Mouse (Mus musculus): ENCODE data around the gene Zmynd15. TPM values are rescaled to one million over a fixed set of nuclear protein-coding genes. Genes with fewer than 3 reads are reported as not detected.

Zmynd15 gene
- polyA plus RNA-seq, 1 experiment from 2014 or later: 1.0 TPM

GRCm38 (mm10) chr11:70453261-70454044 is 5.8 kb upstream of the Zmynd15 start:
- H3K4me2 ChIP-seq (replicated peaks; ENCODE audit: low read depth, low read length): no peak overlapping the region
- no peak for TF ChIP-seq CTCF (IDR thresholded peaks at IDR 0.05)
- TF ChIP-seq EP300 (IDR thresholded peaks at IDR 0.05): no peak
- H3K9ac ChIP-seq (replicated peaks; ENCODE audit: low read depth): no peak overlapping the region
- peaks cover 9% of the 10 kb centered on the region; the same call in 1 of the 2 replicates for H3K4me1 ChIP-seq (ENCODE audit: insufficient read depth, low read depth, low read length)
- H3K4me3 ChIP-seq (ENCODE audit: low read depth, low read length): no peak overlapping the region
- 88% methylated on average over 9 of the region's 9 CpGs for WGBS
- ATAC-seq: no peak
- DNase-seq (ENCODE audit: low spot score): peak; percentile 48
- no peaks in the 10 kb centered on the region for H3K27me3 ChIP-seq (replicated peaks; ENCODE audit: insufficient read depth, low read length)
- H3K36me3 ChIP-seq (ENCODE audit: insufficient read depth, low read length): peaks cover 8% of the 10 kb centered on the region
- no peak overlapping the region for H3K27ac ChIP-seq (ENCODE audit: low read length)
- H3K9me3 ChIP-seq (ENCODE audit: low read length): no peaks in the 10 kb centered on the region

GRCm38 (mm10) chr11:70459601-70460101 is 418 bp downstream of the Zmynd15 start, which contains the start of gene Cxcl16:
Gene Cxcl16, minus strand, starts transcription at chr11:70459984.
- Histone ChIP-seq H3K36me3 (ENCODE audit: insufficient read depth, low read length) (peaks cover 8% of the 10 kb centered on the region; the same call in 1 of the 2 replicates), H3K4me2 (replicated peaks; ENCODE audit: low read depth, low read length) (peak within 1 kb of the TSS; percentile 80), H3K4me1 (ENCODE audit: insufficient read depth, low read depth, low read length) (no peaks in the 10 kb centered on the region), H3K27ac (ENCODE audit: low read length) (peak within 1 kb of the TSS; percentile 91), H3K27me3 (replicated peaks; ENCODE audit: insufficient read depth, low read length) (no peaks in the 10 kb centered on the region), H3K9ac (replicated peaks; ENCODE audit: low read depth) (peak within 1 kb of the TSS; percentile 83), H3K9me3 (ENCODE audit: low read length) (no peaks in the 10 kb centered on the region), H3K4me3 (ENCODE audit: low read depth, low read length) (peak within 1 kb of the TSS; percentile 80)
- 6% methylated on average over 30 of the region's 30 CpGs for WGBS
- peak; percentile 94 for DNase-seq (ENCODE audit: low spot score)
- no peak for TF ChIP-seq CTCF (IDR thresholded peaks at IDR 0.05)
- peak; percentile 47; the same call in 1 of the 2 replicates for TF ChIP-seq EP300 (IDR thresholded peaks at IDR 0.05)
- peak; percentile 96 for ATAC-seq

GRCm38 (mm10) chr11:70463970-70464369 is 4.7 kb downstream of the Zmynd15 start:
- 92% methylated on average over 5 of the region's 5 CpGs for WGBS
- TF ChIP-seq CTCF (IDR thresholded peaks at IDR 0.05) (no peak), EP300 (IDR thresholded peaks at IDR 0.05) (no peak)
- Histone ChIP-seq H3K4me3 (ENCODE audit: low read depth, low read length) (no peak overlapping the region), H3K27me3 (replicated peaks; ENCODE audit: insufficient read depth, low read length) (no peaks in the 10 kb centered on the region), H3K4me1 (ENCODE audit: insufficient read depth, low read depth, low read length) (peaks cover 6% of the 10 kb centered on the region; the same call in 1 of the 2 replicates), H3K9me3 (ENCODE audit: low read length) (no peaks in the 10 kb centered on the region), H3K4me2 (replicated peaks; ENCODE audit: low read depth, low read length) (no peak overlapping the region), H3K36me3 (ENCODE audit: insufficient read depth, low read length) (no peaks in the 10 kb centered on the region), H3K27ac (ENCODE audit: low read length) (no peak overlapping the region), H3K9ac (replicated peaks; ENCODE audit: low read depth) (no peak overlapping the region)
- ATAC-seq (no peak), DNase-seq (ENCODE audit: low spot score) (no peak)

GRCm38 (mm10) chr11:70465211-70465610 is 6.0 kb downstream of the Zmynd15 start:
- H3K9me3 ChIP-seq (ENCODE audit: low read length): no peaks in the 10 kb centered on the region
- WGBS: 38% methylated on average over 16 of the region's 16 CpGs
- H3K27ac ChIP-seq (ENCODE audit: low read length): no peak overlapping the region
- DNase-seq (ENCODE audit: low spot score) (no peak), ATAC-seq (no peak)
- no peak overlapping the region for H3K4me3 ChIP-seq (ENCODE audit: low read depth, low read length)
- no peak for TF ChIP-seq EP300 (IDR thresholded peaks at IDR 0.05)
- no peak for TF ChIP-seq CTCF (IDR thresholded peaks at IDR 0.05)
- H3K9ac ChIP-seq (replicated peaks; ENCODE audit: low read depth): no peak overlapping the region
- H3K36me3 ChIP-seq (ENCODE audit: insufficient read depth, low read length): no peaks in the 10 kb centered on the region
- no peaks in the 10 kb centered on the region for H3K27me3 ChIP-seq (replicated peaks; ENCODE audit: insufficient read depth, low read length)
- peak overlapping the region; percentile 61 for H3K4me2 ChIP-seq (replicated peaks; ENCODE audit: low read depth, low read length)
- H3K4me1 ChIP-seq (ENCODE audit: insufficient read depth, low read depth, low read length): peaks cover 6% of the 10 kb centered on the region; the same call in 1 of the 2 replicates

- WGBS: 2% methylated on average over 23 of the region's 23 CpGs
- DNase-seq (ENCODE audit: low spot score) (peak; percentile 48), ATAC-seq (no peak)
- Histone ChIP-seq H3K27me3 (replicated peaks; ENCODE audit: insufficient read depth, low read length) (no peaks in the 10 kb centered on the region), H3K27ac (ENCODE audit: low read length) (no peak overlapping the region), H3K4me3 (ENCODE audit: low read depth, low read length) (peak overlapping the region; percentile 21; the same call in 1 of the 2 replicates), H3K36me3 (ENCODE audit: insufficient read depth, low read length) (no peaks in the 10 kb centered on the region), H3K9ac (replicated peaks; ENCODE audit: low read depth) (0 out of 2 replicates have a peak overlapping the region, but pooled peaks have one; percentile 19), H3K9me3 (ENCODE audit: low read length) (no peaks in the 10 kb centered on the region), H3K4me2 (replicated peaks; ENCODE audit: low read depth, low read length) (peak overlapping the region; percentile 61), H3K4me1 (ENCODE audit: insufficient read depth, low read depth, low read length) (peaks cover 6% of the 10 kb centered on the region; the same call in 1 of the 2 replicates)
- TF ChIP-seq EP300 (IDR thresholded peaks at IDR 0.05): no peak
These were observed 6.6 kb downstream of the Zmynd15 start for GRCm38 (mm10) chr11:70465824-70466223.

GRCm38 (mm10) chr11:70467902-70468619 is 8.8 kb downstream of the Zmynd15 start:
- Histone ChIP-seq H3K9ac (replicated peaks; ENCODE audit: low read depth) (no peak overlapping the region), H3K4me3 (ENCODE audit: low read depth, low read length) (no peak overlapping the region), H3K4me2 (replicated peaks; ENCODE audit: low read depth, low read length) (no peak overlapping the region), H3K27me3 (replicated peaks; ENCODE audit: insufficient read depth, low read length) (no peaks in the 10 kb centered on the region), H3K27ac (ENCODE audit: low read length) (0 out of 2 replicates have a peak overlapping the region, but pooled peaks have one; percentile 51), H3K4me1 (ENCODE audit: insufficient read depth, low read depth, low read length) (peaks cover 6% of the 10 kb centered on the region; the same call in 1 of the 2 replicates), H3K9me3 (ENCODE audit: low read length) (no peaks in the 10 kb centered on the region), H3K36me3 (ENCODE audit: insufficient read depth, low read length) (no peaks in the 10 kb centered on the region)
- TF ChIP-seq CTCF (IDR thresholded peaks at IDR 0.05) (no peak), EP300 (IDR thresholded peaks at IDR 0.05) (peak; percentile 11)
- peak; percentile 66 for DNase-seq (ENCODE audit: low spot score)
- peak; percentile 68 for ATAC-seq
- 36% methylated on average over 5 of the region's 5 CpGs for WGBS

All from lung, postnatal 0 days (tissue).